In genomic region chr13:56529031-56529430, GRCm38 (mm10) we compare ENCODE assay signal across 40 mouse cellular contexts. TPM values are rescaled to one million over a fixed set of nuclear protein-coding genes. Genes with fewer than 3 reads are reported as not detected.
"Had no signal": no experiment of that assay in that cellular context is flagged by ENCODE, and none has a peak within 500 bp of the region (broad histone marks: within the 10 kb centered on the region; RNA-seq: fewer than 3 reads in every experiment).

No protein-coding gene starts in this region.

- H3K4me1 ChIP-seq: heart, embryonic 10.5 days; heart, embryonic 12.5 days; hindbrain, embryonic 13.5 days; hindbrain, embryonic 15.5 days; kidney, embryonic 15.5 days; limb, embryonic 13.5 days; limb, embryonic 15.5 days; liver, embryonic 12.5 days had no signal

- H3K9ac ChIP-seq: heart, embryonic 12.5 days; hindbrain, embryonic 13.5 days; hindbrain, embryonic 15.5 days; kidney, embryonic 15.5 days; limb, embryonic 13.5 days; limb, embryonic 15.5 days; liver, embryonic 12.5 days had no signal

- H3K9me3 ChIP-seq: heart, embryonic 10.5 days; hindbrain, embryonic 15.5 days; kidney, embryonic 15.5 days; limb, embryonic 15.5 days; liver, embryonic 12.5 days had no signal

- H3K4me2 ChIP-seq: heart, embryonic 12.5 days; hindbrain, embryonic 13.5 days; hindbrain, embryonic 15.5 days; kidney, embryonic 15.5 days; limb, embryonic 13.5 days; limb, embryonic 15.5 days; liver, embryonic 12.5 days had no signal

- H3K27me3 ChIP-seq: hindbrain, embryonic 13.5 days; hindbrain, embryonic 15.5 days; kidney, embryonic 15.5 days; limb, embryonic 13.5 days; limb, embryonic 15.5 days; liver, embryonic 12.5 days had no signal

- H3K36me3 ChIP-seq: heart, embryonic 12.5 days; kidney, embryonic 15.5 days; limb, embryonic 15.5 days; liver, embryonic 12.5 days had no signal

- H3K4me3 ChIP-seq: gastrocnemius, adult 2 months; heart, embryonic 10.5 days; heart, embryonic 12.5 days; hindbrain, embryonic 13.5 days; hindbrain, embryonic 15.5 days; kidney, embryonic 15.5 days; limb, embryonic 13.5 days; limb, embryonic 15.5 days; liver, embryonic 12.5 days had no signal

- DNase-seq: gastrocnemius, adult 2 months; gastrocnemius, postnatal 10 days; gastrocnemius, postnatal 25 days; heart, adult 18-20 months; heart, postnatal 10 days; heart, postnatal 4 days; kidney, adult 11 months; kidney, postnatal 14 days; layer of hippocampus, adult 9-11 months; layer of hippocampus, postnatal 36 days had no signal

- ATAC-seq: hindbrain, postnatal 0 days; intestine, embryonic 16.5 days; liver, embryonic 12.5 days had no signal

- H3K27ac ChIP-seq: gastrocnemius, adult 2 months; heart, embryonic 10.5 days; hindbrain, embryonic 13.5 days; hindbrain, embryonic 15.5 days; hindbrain, postnatal 0 days; kidney, embryonic 15.5 days; kidney, postnatal 0 days; limb, embryonic 13.5 days; limb, embryonic 15.5 days; liver, embryonic 12.5 days had no signal

RNA-seq across cellular contexts. Expression of gene Fbxl21, which starts 6.8 kb away (rescaled TPM):
- total RNA-seq: gastrocnemius, adult 2 months had no signal

RNA-seq across cellular contexts. Expression of gene Lect2, which starts 19.3 kb away (rescaled TPM):
- total RNA-seq: gastrocnemius, adult 2 months; gastrocnemius, postnatal 10 days; gastrocnemius, postnatal 25 days; heart, adult 18-20 months; heart, adult 8-10 months; heart, postnatal 10 days; heart, postnatal 25 days; heart, postnatal 4 days; hindbrain, postnatal 0 days; layer of hippocampus, adult 18-20 months; layer of hippocampus, adult 8-10 months; layer of hippocampus, postnatal 14 days; layer of hippocampus, postnatal 36 days; left cerebral cortex, adult 18-20 months; left cerebral cortex, adult 8-10 months; left cerebral cortex, postnatal 10 days; left cerebral cortex, postnatal 25 days had no signal
- polyA plus RNA-seq: frontal cortex, adult 2 months; gonadal fat pad, adult 2 months; heart, embryonic 14.5 days; heart, embryonic 16.5 days; hindbrain, embryonic 11.5 days; hindbrain, embryonic 13.5 days; hindbrain, postnatal 0 days; limb, embryonic 11.5 days; limb, embryonic 13.5 days; limb, embryonic 15.5 days had no signal

RNA-seq across cellular contexts. Expression of gene Il9, which starts 47.0 kb away (rescaled TPM):
- total RNA-seq: gastrocnemius, adult 2 months; gastrocnemius, postnatal 10 days; gastrocnemius, postnatal 25 days; heart, adult 18-20 months; heart, adult 8-10 months; heart, postnatal 10 days; heart, postnatal 25 days; heart, postnatal 4 days; hindbrain, postnatal 0 days; layer of hippocampus, adult 18-20 months; layer of hippocampus, adult 8-10 months; layer of hippocampus, postnatal 14 days; layer of hippocampus, postnatal 36 days; left cerebral cortex, adult 18-20 months; left cerebral cortex, adult 8-10 months; left cerebral cortex, postnatal 10 days; left cerebral cortex, postnatal 25 days; liver, adult 2 months had no signal
- polyA plus RNA-seq: frontal cortex, adult 2 months; gonadal fat pad, adult 2 months; heart, embryonic 10.5 days; heart, embryonic 12.5 days; heart, embryonic 14.5 days; heart, embryonic 16.5 days; hindbrain, embryonic 11.5 days; hindbrain, embryonic 13.5 days; hindbrain, embryonic 15.5 days; hindbrain, postnatal 0 days; intestine, embryonic 14.5 days; intestine, embryonic 16.5 days; kidney, adult 2 months; kidney, embryonic 15.5 days; kidney, postnatal 0 days; large intestine, adult 2 months; limb, embryonic 11.5 days; limb, embryonic 13.5 days; limb, embryonic 15.5 days; liver, adult 2 months; liver, embryonic 12.5 days had no signal
